Mouse (Mus musculus): ENCODE data around the gene Haus5.

Gene Haus5

GRCm38 (mm10) chr7:30664529-30665200, at the start of gene Haus5:
Haus5 (minus strand) TSS chr7:30664994.
- peak; percentile 84 to 86 for DNase-seq (ENCODE audit: low spot score in 2 of 2)

- DNase-seq (ENCODE audit: low spot score in 2 of 2), result no peak
Measured at GRCm38 (mm10) chr7:30711942-30712341, 47.1 kb upstream of the Haus5 start, which contains the start of gene Atp4a. Atp4a (plus strand) TSS chr7:30712209.

- DNase-seq (ENCODE audit: low spot score in 2 of 2), result no peak
Measured at GRCm38 (mm10) chr7:30707441-30707840, 42.6 kb upstream of the Haus5 start.

GRCm38 (mm10) chr7:30706214-30706882, 41.6 kb upstream of the Haus5 start:
- DNase-seq (ENCODE audit: low spot score in 2 of 2), result no peak

GRCm38 (mm10) chr7:30698589-30698988, 33.8 kb upstream of the Haus5 start, which contains the start of gene 2200002J24Rik:
2200002J24Rik (plus strand) TSS chr7:30698926.
- DNase-seq (ENCODE audit: low spot score in 2 of 2), result no peak

GRCm38 (mm10) chr7:30698101-30698500, 33.3 kb upstream of the Haus5 start:
- DNase-seq (ENCODE audit: low spot score in 2 of 2), result no peak

- no peak for DNase-seq (ENCODE audit: low spot score in 2 of 2)
Measured at GRCm38 (mm10) chr7:30688325-30688724, 23.5 kb upstream of the Haus5 start.

GRCm38 (mm10) chr7:30683425-30683824, 18.6 kb upstream of the Haus5 start:
- no peak for DNase-seq (ENCODE audit: low spot score in 2 of 2)

- DNase-seq (ENCODE audit: low spot score in 2 of 2), result no peak
Measured at GRCm38 (mm10) chr7:30681897-30682296, 17.1 kb upstream of the Haus5 start.

GRCm38 (mm10) chr7:30678263-30678975, 13.6 kb upstream of the Haus5 start:
- no peak for DNase-seq (ENCODE audit: low spot score in 2 of 2)

GRCm38 (mm10) chr7:30671480-30671879, 6.7 kb upstream of the Haus5 start, which contains the start of gene Pmis2:
Pmis2 (minus strand) TSS chr7:30671605.
- DNase-seq (ENCODE audit: low spot score in 2 of 2), result no peak

- DNase-seq (ENCODE audit: low spot score in 2 of 2), result no peak
Measured at GRCm38 (mm10) chr7:30669229-30669628, 4.4 kb upstream of the Haus5 start.

GRCm38 (mm10) chr7:30665321-30665720, 527 bp upstream of the Haus5 start:
- DNase-seq (ENCODE audit: low spot score in 2 of 2), result no peak

- peak; percentile 95 to 97 for DNase-seq (ENCODE audit: low spot score in 2 of 2)
Measured at GRCm38 (mm10) chr7:30649591-30650540, 14.9 kb downstream of the Haus5 start, which contains the start of gene Rbm42. Rbm42 (minus strand) TSS chr7:30650317.

GRCm38 (mm10) chr7:30639083-30639482, 25.7 kb downstream of the Haus5 start:
- DNase-seq (ENCODE audit: low spot score in 2 of 2), result no peak

GRCm38 (mm10) chr7:30636395-30636794, 28.4 kb downstream of the Haus5 start:
- DNase-seq (ENCODE audit: low spot score in 2 of 2), result no peak

- DNase-seq (ENCODE audit: low spot score in 2 of 2), result no peak
Measured at GRCm38 (mm10) chr7:30635752-30636151, 29.0 kb downstream of the Haus5 start, which contains the start of gene Etv2. Etv2 (minus strand) TSS chr7:30635852.

- peak in 1 of 2 experiments; percentile 14 for DNase-seq (ENCODE audit: low spot score in 2 of 2)
Measured at GRCm38 (mm10) chr7:30634621-30635020, 30.2 kb downstream of the Haus5 start.

- no peak for DNase-seq (ENCODE audit: low spot score in 2 of 2)
Measured at GRCm38 (mm10) chr7:30633762-30634412, 30.9 kb downstream of the Haus5 start.

GRCm38 (mm10) chr7:30629013-30629412, 35.8 kb downstream of the Haus5 start:
- no peak for DNase-seq (ENCODE audit: low spot score in 2 of 2)

GRCm38 (mm10) chr7:30626647-30627046, 38.1 kb downstream of the Haus5 start:
- no peak for DNase-seq (ENCODE audit: low spot score in 2 of 2)

Data from frontal cortex, postnatal 25 days (tissue).